Mouse (Mus musculus): ENCODE measurements around the gene Mamdc4. TPM values are rescaled to one million over a fixed set of nuclear protein-coding genes. Genes with fewer than 3 reads are reported as not detected.

Mamdc4 gene
- polyA plus RNA-seq (2015; fragmentation: Nextera tagmentation; extraction: Ambion mirVana), result 74.5 and 104 TPM in 2 replicates

DNA sequence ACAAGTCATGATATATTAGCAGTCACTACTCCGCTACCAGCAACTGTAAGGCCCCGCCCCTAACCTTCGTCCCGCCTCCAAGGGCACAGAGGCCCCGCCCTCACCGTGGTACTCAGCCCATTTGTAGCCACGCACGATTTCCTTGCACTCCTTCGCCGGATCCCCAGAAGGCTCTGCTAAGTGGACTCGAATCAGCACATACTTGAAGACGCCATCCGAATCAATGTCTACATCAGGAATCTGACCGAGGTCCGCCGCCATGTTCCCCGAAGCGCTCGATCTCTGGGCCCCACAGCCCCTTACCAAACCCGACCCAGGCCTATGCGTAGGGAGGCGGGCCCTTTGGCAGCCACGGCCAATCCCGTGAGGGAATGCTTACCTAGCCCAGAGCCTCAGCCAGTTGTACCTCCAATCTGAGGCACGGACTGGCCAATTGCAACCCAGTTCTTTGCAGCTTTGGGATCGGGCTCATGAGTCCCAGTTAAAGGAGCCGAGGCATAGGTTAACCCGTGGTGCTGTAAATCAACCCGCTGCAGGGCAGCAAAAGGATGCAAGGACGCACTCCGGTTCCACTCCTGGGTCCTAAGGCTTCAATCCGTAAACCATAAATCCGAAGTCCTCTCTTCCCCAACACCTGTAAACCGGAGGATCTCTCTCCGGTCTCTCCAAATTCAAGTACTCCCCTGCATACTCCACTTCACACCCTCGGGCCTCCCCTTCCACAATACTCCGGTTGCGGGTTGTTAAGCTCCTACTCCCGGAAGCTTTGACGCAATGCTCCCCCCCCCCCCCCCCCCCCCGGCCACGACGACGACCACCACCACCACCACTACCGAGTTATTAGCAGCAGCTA lies at the start of gene Mamdc4, which contains the start of gene Phpt1:
Gene Mamdc4, minus strand, starts transcription at position 267 of the 853 bp plus-strand sequence.
Gene Phpt1, minus strand, starts transcription at position 646 of the 853 bp plus-strand sequence.
- H3K9me3 ChIP-seq, result no peaks in the 10 kb centered on the region
- ATAC-seq (ENCODE audit: insufficient read depth, low FRiP score, low read depth), result peak; percentile 97
- peak within 1 kb of the TSS; percentile 48; the same call in 1 of the 2 replicates for H3K9ac ChIP-seq
- peak within 1 kb of the TSS; percentile 89 for H3K27ac ChIP-seq
- under 1% methylated on average over 43 of the region's 45 CpGs for WGBS
- peaks cover 51% of the 10 kb centered on the region for H3K4me1 ChIP-seq
- peak within 1 kb of the TSS; percentile 50 for H3K4me3 ChIP-seq (replicated peaks)
- H3K4me2 ChIP-seq, result peak within 1 kb of the TSS; percentile 92
- no peaks in the 10 kb centered on the region for H3K36me3 ChIP-seq
- peaks cover 36% of the 10 kb centered on the region for H3K27me3 ChIP-seq (replicated peaks)

DNA sequence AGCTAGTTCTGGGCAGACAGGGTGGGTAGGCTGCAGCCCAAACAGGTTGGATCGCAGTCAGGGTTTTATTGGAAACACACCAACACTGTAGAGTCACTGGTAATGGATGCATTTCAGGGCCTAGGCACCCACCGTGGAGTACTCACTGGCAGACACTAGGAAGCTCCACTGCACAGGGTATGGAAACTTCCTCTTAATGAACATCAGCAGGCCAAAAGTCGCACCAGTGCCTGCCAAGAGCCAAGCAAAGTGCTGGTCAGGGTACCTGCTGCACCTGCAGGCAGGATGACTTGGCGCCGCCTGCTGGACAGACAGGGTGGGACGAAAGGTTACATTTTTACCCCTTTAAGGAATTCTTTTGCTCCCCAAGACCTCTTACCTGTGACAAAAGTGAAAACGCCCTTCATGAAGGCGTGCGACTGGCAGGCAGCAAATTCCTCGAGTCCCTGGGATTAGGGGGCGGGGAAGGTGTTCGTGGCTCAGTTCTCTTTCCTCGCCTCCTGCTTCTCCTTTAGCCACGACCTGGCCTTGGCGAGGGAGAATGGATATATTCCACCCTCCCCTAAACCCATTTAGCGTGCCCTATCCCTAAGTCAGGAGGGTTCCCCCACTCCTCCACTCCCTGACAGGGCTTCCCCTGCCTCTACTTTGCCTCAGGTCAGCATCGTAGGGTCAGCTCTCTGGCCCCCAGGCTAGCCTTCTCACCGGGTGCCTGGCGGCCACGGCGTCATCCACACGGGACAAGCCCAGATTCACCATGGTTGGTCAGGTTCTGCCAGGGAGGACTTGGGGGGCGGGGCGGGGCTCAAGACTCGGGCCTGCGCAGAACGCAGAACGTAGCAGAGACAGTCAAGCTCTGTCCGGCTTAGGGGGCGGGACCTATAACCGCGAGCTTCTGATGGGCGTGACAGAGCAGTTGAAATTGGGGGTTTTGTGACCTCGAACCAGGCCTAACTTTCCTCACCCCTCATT lies 46.9 kb upstream of the Mamdc4 start, which contains the start of gene Tmem141:
Gene Tmem141, minus strand, starts transcription at position 777 of the 972 bp plus-strand sequence.
- Histone ChIP-seq H3K9ac (peak within 1 kb of the TSS; percentile 68), H3K4me2 (peak within 1 kb of the TSS; percentile 87), H3K27me3 (replicated peaks) (peaks cover 16% of the 10 kb centered on the region), H3K4me3 (replicated peaks) (peak within 1 kb of the TSS; percentile 54), H3K27ac (peak within 1 kb of the TSS; percentile 57; the same call in 1 of the 2 replicates), H3K9me3 (no peaks in the 10 kb centered on the region), H3K4me1 (peaks cover 3% of the 10 kb centered on the region; the same call in 1 of the 2 replicates), H3K36me3 (no peaks in the 10 kb centered on the region)
- 6% methylated on average over 34 of the region's 34 CpGs for WGBS
- peak; percentile 95 for ATAC-seq (ENCODE audit: insufficient read depth, low FRiP score, low read depth)

DNA sequence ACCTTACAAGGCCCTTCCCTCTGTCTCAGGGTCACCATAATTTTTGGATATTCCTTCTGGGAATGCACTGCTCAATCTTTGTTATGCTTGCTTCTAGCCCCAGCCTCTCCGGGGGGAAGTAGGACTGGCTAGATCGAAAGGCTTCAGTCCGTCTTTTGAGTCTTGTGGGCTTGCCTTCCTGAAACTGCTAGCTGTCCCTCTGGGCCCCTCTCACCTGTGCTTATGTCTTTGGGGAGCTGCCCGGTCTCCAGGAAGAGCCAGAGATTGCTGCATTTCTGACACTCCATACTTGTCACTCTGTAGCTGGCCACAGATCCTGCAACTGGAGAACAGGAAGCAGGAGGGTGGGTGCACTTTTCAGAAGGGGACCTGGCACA lies 46.2 kb upstream of the Mamdc4 start:
- Histone ChIP-seq H3K4me3 (replicated peaks) (no peak overlapping the region), H3K9me3 (no peaks in the 10 kb centered on the region), H3K27me3 (replicated peaks) (peaks cover 23% of the 10 kb centered on the region), H3K9ac (no peak overlapping the region), H3K27ac (no peak overlapping the region), H3K4me2 (peak overlapping the region; percentile 87), H3K4me1 (peaks cover 10% of the 10 kb centered on the region; the same call in 1 of the 2 replicates), H3K36me3 (no peaks in the 10 kb centered on the region)
- WGBS, result 76% methylated on average over 4 of the region's 4 CpGs
- no peak for ATAC-seq (ENCODE audit: insufficient read depth, low FRiP score, low read depth)

DNA sequence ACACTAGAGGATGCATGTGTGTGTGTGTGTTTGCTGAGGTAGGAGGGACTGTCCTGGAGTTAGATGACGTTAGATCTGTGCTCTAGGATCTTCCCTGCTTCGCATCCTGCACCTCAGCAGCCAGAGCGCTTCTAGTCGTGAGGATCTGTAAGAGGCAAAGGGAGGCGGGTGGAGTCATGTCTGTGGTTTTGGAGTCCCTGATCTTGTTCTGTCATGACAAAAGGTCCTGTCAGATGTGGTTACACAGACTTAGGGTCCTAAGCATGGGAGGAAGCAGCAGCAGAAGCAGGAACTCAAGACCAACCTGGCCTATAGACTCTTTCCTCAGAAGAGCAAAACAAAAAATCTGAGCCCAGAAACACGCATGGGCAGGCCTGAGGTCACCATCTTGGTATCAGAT lies 45.7 kb upstream of the Mamdc4 start:
- 72% methylated on average over 6 of the region's 6 CpGs for WGBS
- no peak overlapping the region for H3K4me3 ChIP-seq (replicated peaks)
- H3K4me2 ChIP-seq, result no peak overlapping the region
- H3K27me3 ChIP-seq (replicated peaks), result peaks cover 27% of the 10 kb centered on the region
- H3K4me1 ChIP-seq, result peaks cover 12% of the 10 kb centered on the region; the same call in 1 of the 2 replicates
- no peak overlapping the region for H3K9ac ChIP-seq
- no peak overlapping the region for H3K27ac ChIP-seq
- ATAC-seq (ENCODE audit: insufficient read depth, low FRiP score, low read depth), result no peak
- H3K36me3 ChIP-seq, result no peaks in the 10 kb centered on the region
- no peaks in the 10 kb centered on the region for H3K9me3 ChIP-seq

- no peak within 1 kb of the TSS for H3K4me3 ChIP-seq (replicated peaks)
- peaks cover 12% of the 10 kb centered on the region; the same call in 1 of the 2 replicates for H3K4me1 ChIP-seq
- H3K9ac ChIP-seq, result no peak within 1 kb of the TSS
- no peak within 1 kb of the TSS for H3K27ac ChIP-seq
- H3K36me3 ChIP-seq, result no peaks in the 10 kb centered on the region
- WGBS, result 81% methylated on average over 3 of the region's 3 CpGs
- H3K27me3 ChIP-seq (replicated peaks), result peaks cover 31% of the 10 kb centered on the region
- no peaks in the 10 kb centered on the region for H3K9me3 ChIP-seq
- peak within 1 kb of the TSS; percentile 46; the same call in 1 of the 2 replicates for H3K4me2 ChIP-seq
- no peak for ATAC-seq (ENCODE audit: insufficient read depth, low FRiP score, low read depth)
Measured at GRCm38 (mm10) chr2:25617578-25617977, 42.9 kb upstream of the Mamdc4 start, which contains the start of gene Ccdc183. Ccdc183 (minus strand) TSS chr2:25617678.

DNA sequence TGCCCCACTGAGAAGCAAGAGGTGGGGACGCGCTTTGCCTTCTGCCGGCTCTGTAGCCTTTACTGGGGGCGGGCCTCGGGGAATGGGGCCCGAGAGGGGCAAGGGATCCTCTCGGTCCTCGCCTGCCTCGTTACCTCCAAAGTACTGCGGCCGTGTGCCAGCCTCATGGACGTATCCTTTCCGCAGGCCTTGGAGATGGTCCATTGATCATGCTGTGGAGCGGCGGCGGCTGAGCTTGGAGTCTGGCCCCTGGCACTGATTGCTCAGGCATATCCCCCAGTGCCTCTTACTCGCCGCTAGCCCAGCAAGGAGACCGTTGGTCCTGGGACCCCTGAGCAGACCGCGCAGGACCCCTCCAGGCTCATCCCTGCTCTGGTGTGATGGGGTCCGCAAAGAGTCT lies 41.8 kb upstream of the Mamdc4 start:
- Histone ChIP-seq H3K4me1 (peaks cover 10% of the 10 kb centered on the region; the same call in 1 of the 2 replicates), H3K27me3 (replicated peaks) (peaks cover 31% of the 10 kb centered on the region), H3K9me3 (no peaks in the 10 kb centered on the region), H3K9ac (no peak overlapping the region), H3K4me3 (replicated peaks) (peak overlapping the region; percentile 19; the same call in 1 of the 2 replicates), H3K36me3 (no peaks in the 10 kb centered on the region), H3K27ac (no peak overlapping the region), H3K4me2 (peak overlapping the region; percentile 46)
- 14% methylated on average over 22 of the region's 22 CpGs for WGBS
- no peak for ATAC-seq (ENCODE audit: insufficient read depth, low FRiP score, low read depth)

- Histone ChIP-seq H3K4me3 (replicated peaks) (peak overlapping the region; percentile 100), H3K27me3 (replicated peaks) (no peaks in the 10 kb centered on the region), H3K4me1 (peaks cover 15% of the 10 kb centered on the region), H3K36me3 (no peaks in the 10 kb centered on the region), H3K9ac (no peak overlapping the region), H3K27ac (peak overlapping the region; percentile 95; the same call in 1 of the 2 replicates), H3K9me3 (no peaks in the 10 kb centered on the region), H3K4me2 (peak overlapping the region; percentile 66)
- 53% methylated on average over 10 of the region's 10 CpGs for WGBS
- ATAC-seq (ENCODE audit: insufficient read depth, low FRiP score, low read depth), result no peak
Measured at GRCm38 (mm10) chr2:25608671-25609070, 34.0 kb upstream of the Mamdc4 start.

DNA sequence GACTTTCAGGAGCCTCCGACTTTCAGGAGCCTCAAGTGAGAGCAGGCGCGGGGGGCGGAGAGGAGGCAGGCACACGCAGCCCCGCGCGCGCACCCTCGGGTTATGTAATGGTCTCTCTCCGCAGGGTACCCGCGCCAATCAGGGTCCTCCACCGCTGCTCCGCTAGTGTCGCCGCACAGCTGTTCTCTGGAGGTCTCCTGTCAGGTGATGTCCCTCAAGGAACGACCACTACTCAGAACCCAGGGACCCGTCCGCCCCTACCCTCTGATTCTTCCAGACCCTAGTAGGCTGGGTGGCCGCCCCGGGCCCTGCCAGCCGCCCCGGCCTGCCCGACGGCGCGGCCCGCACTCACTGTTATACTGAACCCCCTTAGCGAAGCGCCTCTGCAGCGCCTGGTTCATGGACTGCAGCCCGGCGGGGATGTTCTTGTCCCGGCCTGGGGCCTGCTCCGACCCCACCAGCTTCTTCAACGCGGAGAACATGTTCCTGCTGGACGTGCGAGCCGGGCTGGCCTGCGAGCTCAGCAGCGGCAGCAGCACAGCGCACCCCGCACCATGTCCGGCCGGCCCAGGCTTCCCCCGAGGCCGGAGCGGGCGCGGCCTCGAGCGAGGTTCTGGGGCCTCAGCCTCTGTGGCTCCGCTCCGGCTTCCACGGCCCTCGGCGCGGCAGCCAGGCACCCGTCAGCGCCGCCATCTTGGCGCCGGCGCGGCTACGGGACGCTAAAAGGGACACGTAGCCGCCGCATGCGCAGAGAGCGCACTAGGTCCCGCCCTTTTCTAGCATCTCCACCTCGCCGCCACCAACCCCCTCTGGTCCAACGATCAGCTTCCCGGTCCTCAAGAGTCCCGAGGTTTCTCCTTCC lies 33.3 kb upstream of the Mamdc4 start, which contains the start of gene Rabl6:
Gene Rabl6, minus strand, starts transcription at position 761 of the 862 bp plus-strand sequence.
- Histone ChIP-seq H3K9me3 (no peaks in the 10 kb centered on the region), H3K27ac (peak within 1 kb of the TSS; percentile 95), H3K9ac (peak within 1 kb of the TSS; percentile 99), H3K4me1 (peaks cover 15% of the 10 kb centered on the region), H3K4me2 (peak within 1 kb of the TSS; percentile 66), H3K4me3 (replicated peaks) (peak within 1 kb of the TSS; percentile 100), H3K27me3 (replicated peaks) (no peaks in the 10 kb centered on the region), H3K36me3 (no peaks in the 10 kb centered on the region)
- WGBS, result under 1% methylated on average over 80 of the region's 80 CpGs
- peak; percentile 90 for ATAC-seq (ENCODE audit: insufficient read depth, low FRiP score, low read depth)

DNA sequence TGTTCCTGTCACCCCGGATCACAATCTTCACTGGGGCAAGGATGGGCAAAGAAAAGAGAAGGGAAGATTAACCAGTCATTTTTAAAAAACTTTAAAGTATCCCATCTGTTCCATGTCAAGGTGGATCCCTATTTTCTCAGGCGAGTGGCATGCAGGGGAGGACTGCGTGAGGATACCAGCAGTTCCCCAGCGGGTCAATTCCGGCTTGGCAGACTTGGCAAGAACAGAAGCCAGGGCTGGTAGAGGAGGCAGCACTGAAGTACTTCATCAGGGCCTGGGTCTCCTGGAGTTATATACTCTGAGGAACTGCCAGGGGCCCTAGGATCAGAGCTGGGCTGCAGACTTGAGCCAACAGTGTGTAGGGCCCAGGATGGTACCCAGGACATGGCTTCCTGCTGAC lies 27.9 kb upstream of the Mamdc4 start:
- peaks cover 48% of the 10 kb centered on the region for H3K36me3 ChIP-seq
- WGBS, result 91% methylated on average over 5 of the region's 5 CpGs

DNA sequence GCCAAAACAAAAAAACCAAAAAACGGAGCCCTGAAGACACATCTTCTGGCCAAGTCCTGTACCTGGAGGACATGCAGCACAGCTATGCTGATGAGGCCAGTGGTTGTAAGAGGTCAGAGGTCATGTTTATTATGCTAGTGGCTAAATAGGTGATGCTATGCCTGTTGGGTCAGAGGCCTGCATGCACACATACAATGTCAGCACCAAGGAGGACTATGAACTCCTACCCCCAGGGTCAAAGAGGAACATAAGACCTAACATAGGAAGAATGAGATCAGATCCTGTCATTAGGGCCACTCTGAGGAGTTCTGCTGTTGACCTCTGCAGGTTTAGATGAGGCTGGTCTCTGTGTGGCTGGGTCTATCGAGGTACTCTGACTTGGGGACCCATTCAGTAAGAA lies 25.4 kb upstream of the Mamdc4 start:
- no peak overlapping the region for H3K4me3 ChIP-seq (replicated peaks)
- no peak overlapping the region for H3K4me2 ChIP-seq
- no peak overlapping the region for H3K9ac ChIP-seq
- no peak overlapping the region for H3K27ac ChIP-seq
- peaks cover 64% of the 10 kb centered on the region for H3K36me3 ChIP-seq
- 83% methylated on average over 2 of the region's 2 CpGs for WGBS
- H3K4me1 ChIP-seq, result no peaks in the 10 kb centered on the region
- no peaks in the 10 kb centered on the region for H3K9me3 ChIP-seq
- no peaks in the 10 kb centered on the region for H3K27me3 ChIP-seq (replicated peaks)
- ATAC-seq (ENCODE audit: insufficient read depth, low FRiP score, low read depth), result no peak

More for the DNA sequence above, 27.9 kb upstream of the Mamdc4 start:
- no peak for ATAC-seq (ENCODE audit: insufficient read depth, low FRiP score, low read depth)
- Histone ChIP-seq H3K4me1 (peaks cover 10% of the 10 kb centered on the region), H3K9me3 (no peaks in the 10 kb centered on the region), H3K4me2 (no peak overlapping the region), H3K9ac (no peak overlapping the region), H3K27me3 (replicated peaks) (no peaks in the 10 kb centered on the region), H3K4me3 (replicated peaks) (no peak overlapping the region), H3K27ac (no peak overlapping the region)
